ENCODE assay signal across 15 mouse cellular contexts in genomic region chr13:63669031-63669430, GRCm38 (mm10).
A peak's percentile ranks its signal among the peaks of the same experiment; 100 is the strongest.
DNase-seq lines count a peak whose midpoint lies in the region; ATAC-seq and TF ChIP-seq lines count a peak whose summit lies in the region.
"Had no signal": no experiment of that assay in that cellular context is flagged by ENCODE, and none has a peak within 500 bp of the region (broad histone marks: within the 10 kb centered on the region; RNA-seq: fewer than 3 reads in every experiment).

No protein-coding gene starts in this region.

- ATAC-seq in kidney, embryonic 16.5 days (ENCODE audit: low FRiP score, low TSS enrichment), result no peak
- ATAC-seq in intestine, embryonic 16.5 days, result no peak

- H3K27me3 ChIP-seq in cerebellum, adult 2 months (ENCODE audit: control insufficient read depth, insufficient read depth, low read length), result no peaks in the 10 kb centered on the region
- H3K27me3 ChIP-seq in kidney, adult 2 months (replicated peaks; ENCODE audit: control insufficient read depth, insufficient read depth, low read length), result no peaks in the 10 kb centered on the region
- H3K27me3 ChIP-seq in kidney, embryonic 16.5 days (ENCODE audit: insufficient read depth, low read length), result no peaks in the 10 kb centered on the region
- H3K27me3 ChIP-seq in intestine, embryonic 16.5 days (replicated peaks; ENCODE audit: control insufficient read depth, insufficient read depth, low read length), result no peaks in the 10 kb centered on the region
- H3K27me3 ChIP-seq: embryonic facial prominence, embryonic 12.5 days had no signal

- TF ChIP-seq POLR2A in cerebellum, adult 2 months (IDR thresholded peaks at IDR 0.05; ENCODE audit: borderline replicate concordance, insufficient read depth, low read length), result no peak
- TF ChIP-seq POLR2A in kidney, adult 2 months (IDR thresholded peaks at IDR 0.05; ENCODE audit: low read depth, low read length), result no peak

- no peak overlapping the region for H3K4me3 ChIP-seq in cerebellum, adult 2 months (replicated peaks; ENCODE audit: insufficient read depth, low read depth, low read length)
- H3K4me3 ChIP-seq in kidney, adult 2 months (ENCODE audit: insufficient read depth, low read depth, low read length), result no peak overlapping the region
- no peak overlapping the region for H3K4me3 ChIP-seq in kidney, embryonic 16.5 days (ENCODE audit: low read length)
- no peak overlapping the region for H3K4me3 ChIP-seq in intestine, embryonic 16.5 days (ENCODE audit: low read length)
- H3K4me3 ChIP-seq: embryonic facial prominence, embryonic 12.5 days; hindbrain, embryonic 12.5 days; neural tube, embryonic 13.5 days had no signal

- no peak overlapping the region for H3K9ac ChIP-seq in kidney, embryonic 16.5 days (replicated peaks; ENCODE audit: low read length)
- H3K9ac ChIP-seq in intestine, embryonic 16.5 days (ENCODE audit: low read depth, low read length), result no peak overlapping the region
- H3K9ac ChIP-seq: embryonic facial prominence, embryonic 12.5 days; hindbrain, embryonic 12.5 days; liver, embryonic 14.5 days; neural tube, embryonic 13.5 days had no signal

- 20% methylated on average over 2 of the region's 2 CpGs for WGBS in cerebellum, adult 2 months
- WGBS in kidney, adult 2 months, result 27% methylated on average over 2 of the region's 2 CpGs
- 25% methylated on average over 2 of the region's 2 CpGs for WGBS in kidney, embryonic 16.5 days
- 25% methylated on average over 2 of the region's 2 CpGs for WGBS in intestine, embryonic 16.5 days

- H3K27ac ChIP-seq in cerebellum, adult 2 months (ENCODE audit: insufficient read depth, low read length), result no peak overlapping the region
- H3K27ac ChIP-seq in kidney, adult 2 months (ENCODE audit: insufficient read depth, low read depth, low read length), result no peak overlapping the region
- H3K27ac ChIP-seq in kidney, embryonic 16.5 days (ENCODE audit: low read length), result no peak overlapping the region
- H3K27ac ChIP-seq in intestine, embryonic 16.5 days (ENCODE audit: low read length), result peak overlapping the region; percentile 63
- H3K27ac ChIP-seq: embryonic facial prominence, embryonic 12.5 days; hindbrain, embryonic 12.5 days; liver, embryonic 14.5 days; neural tube, embryonic 13.5 days had no signal

- peak; percentile 1 to 10 for DNase-seq in cerebellum, adult 2 months
- DNase-seq in cerebellum, adult 18-20 months, result no peak
- peak; percentile 76 for DNase-seq in kidney, adult 2 months
- peak; percentile 18 for DNase-seq in neural tube, embryonic 10.5 days (ENCODE audit: extremely low spot score, low spot score)
- no peak for DNase-seq in right cerebral cortex, adult 18-20 months
- no peak for DNase-seq in right cerebral cortex, postnatal 10 days (ENCODE audit: low spot score in 2 of 2)
- DNase-seq: lung, postnatal 36 days; thymus, postnatal 14 days had no signal

- H3K36me3 ChIP-seq in kidney, adult 2 months (ENCODE audit: control insufficient read depth, insufficient read depth, low read length), result no peaks in the 10 kb centered on the region
- H3K36me3 ChIP-seq in kidney, embryonic 16.5 days (ENCODE audit: insufficient read depth, low read length), result no peaks in the 10 kb centered on the region
- no peaks in the 10 kb centered on the region for H3K36me3 ChIP-seq in intestine, embryonic 16.5 days (ENCODE audit: control insufficient read depth, insufficient read depth, low read length)
- H3K36me3 ChIP-seq: embryonic facial prominence, embryonic 12.5 days; hindbrain, embryonic 12.5 days; neural tube, embryonic 13.5 days had no signal

- H3K4me1 ChIP-seq in cerebellum, adult 2 months (ENCODE audit: control insufficient read depth, insufficient read depth, low read length), result peaks cover 5% of the 10 kb centered on the region; the same call in 1 of the 2 replicates
- H3K4me1 ChIP-seq in kidney, adult 2 months (ENCODE audit: control insufficient read depth, insufficient read depth, low read length), result no peaks in the 10 kb centered on the region
- H3K4me1 ChIP-seq in kidney, embryonic 16.5 days (ENCODE audit: insufficient read depth, low read length), result 0 out of 2 replicates have a peak, but pooled peaks cover 3% of the 10 kb centered on the region
- peaks cover 4% of the 10 kb centered on the region for H3K4me1 ChIP-seq in intestine, embryonic 16.5 days (ENCODE audit: control insufficient read depth, insufficient read depth, low read length)

- no peaks in the 10 kb centered on the region for H3K9me3 ChIP-seq in kidney, embryonic 16.5 days (ENCODE audit: low read length)
- H3K9me3 ChIP-seq in intestine, embryonic 16.5 days (ENCODE audit: control insufficient read depth, low read length), result no peaks in the 10 kb centered on the region
- H3K9me3 ChIP-seq: embryonic facial prominence, embryonic 12.5 days; hindbrain, embryonic 12.5 days; neural tube, embryonic 13.5 days had no signal

- no peak for TF ChIP-seq CTCF in cerebellum, adult 2 months (IDR thresholded peaks at IDR 0.05; ENCODE audit: borderline replicate concordance, insufficient read depth, low read depth, low read length)
- TF ChIP-seq CTCF in kidney, adult 2 months (conservative IDR thresholded peaks at IDR 0.05; ENCODE audit: insufficient read depth, insufficient read length, low read depth, low read length), result no peak

- no peak overlapping the region for H3K4me2 ChIP-seq in kidney, embryonic 16.5 days (replicated peaks; ENCODE audit: low read depth, low read length)
- H3K4me2 ChIP-seq in intestine, embryonic 16.5 days (ENCODE audit: low read depth, low read length), result no peak overlapping the region
- H3K4me2 ChIP-seq: embryonic facial prominence, embryonic 12.5 days; heart, embryonic 11.5 days; hindbrain, embryonic 12.5 days; neural tube, embryonic 13.5 days had no signal

Comparison
In these comparisons a context has a peak if more than half of its experiments do, and no peak if none do; other contexts are left out.
1. DNase-seq: peak in cerebellum, adult 2 months (2 of 2), kidney, adult 2 months (single experiment) and neural tube, embryonic 10.5 days (single experiment); none in cerebellum, adult 18-20 months (0 of 2), right cerebral cortex, adult 18-20 months (single experiment) and right cerebral cortex, postnatal 10 days (0 of 2).